Mouse (Mus musculus) frontal cortex, adult (tissue): ENCODE data around the gene S100a10.
A peak's percentile ranks its signal among the peaks of the same experiment; 100 is the strongest.

Experiments used
- ATAC-seq: cut with Nextera tagmentation; 2 replicates; pipeline ENCODE4 v1.9.2; 2017; ENCODE audit warnings: mild to moderate bottlenecking, moderate library complexity, mixed read lengths; ENCODE audit not compliant: low TSS enrichment

Gene S100a10

DNA sequence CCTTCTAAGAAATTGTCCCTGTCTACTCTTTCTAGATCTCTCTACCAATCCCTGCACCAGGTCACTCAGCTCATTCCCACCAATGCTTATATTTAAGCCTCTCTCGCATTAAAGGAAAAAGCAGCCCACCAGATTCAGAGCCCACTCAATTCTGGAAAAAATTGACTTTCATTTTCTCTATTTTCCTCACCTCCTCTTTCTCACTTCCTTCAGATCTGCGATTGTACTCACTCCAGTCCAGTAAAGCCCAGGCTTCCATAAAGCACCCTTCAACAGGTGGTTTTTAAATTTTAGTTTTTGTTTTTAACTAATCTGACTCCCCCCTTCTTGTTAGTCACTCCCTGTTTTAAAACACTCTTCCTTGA lies 25.1 kb downstream of the S100a10 start:
- no peak for ATAC-seq

DNA sequence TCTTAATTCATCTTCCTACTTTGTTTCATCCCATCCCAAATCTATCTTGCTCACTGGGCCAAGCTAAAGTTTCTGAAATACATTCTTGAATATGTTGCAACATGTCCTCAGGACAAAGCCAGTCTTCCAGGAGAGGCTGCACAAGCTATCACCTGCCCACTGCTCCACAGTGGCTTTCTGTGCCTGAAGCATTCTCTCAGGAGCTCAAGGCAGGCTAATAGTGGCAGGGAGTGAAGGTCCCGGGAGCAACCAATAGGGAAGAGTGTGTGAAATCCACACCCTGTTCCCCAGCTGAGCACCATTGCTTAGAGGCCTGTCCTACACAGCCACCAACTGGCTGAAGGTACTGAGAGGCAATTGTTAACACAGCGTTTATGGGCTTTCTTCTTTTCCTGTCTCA lies 26.1 kb downstream of the S100a10 start:
- no peak for ATAC-seq

DNA sequence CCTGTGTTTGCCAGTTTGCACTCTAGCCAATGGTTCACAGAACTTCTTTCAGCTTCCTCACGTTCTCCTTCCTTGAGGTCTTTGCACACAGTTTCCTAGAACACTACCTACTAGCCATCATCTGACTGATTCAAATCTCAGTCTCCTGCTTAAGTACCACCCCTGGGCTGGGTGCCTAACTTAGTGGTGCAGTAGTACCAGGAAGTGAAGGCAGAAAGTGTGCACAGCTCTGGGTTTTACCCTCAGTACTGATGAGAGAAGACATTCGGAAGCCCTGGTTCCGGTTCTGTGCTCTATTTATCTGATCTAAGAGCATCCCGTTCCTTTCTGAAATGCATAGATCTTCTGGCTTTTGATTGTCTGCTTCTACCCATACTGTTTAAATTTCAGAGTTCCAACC lies 26.8 kb downstream of the S100a10 start:
- no peak for ATAC-seq

DNA sequence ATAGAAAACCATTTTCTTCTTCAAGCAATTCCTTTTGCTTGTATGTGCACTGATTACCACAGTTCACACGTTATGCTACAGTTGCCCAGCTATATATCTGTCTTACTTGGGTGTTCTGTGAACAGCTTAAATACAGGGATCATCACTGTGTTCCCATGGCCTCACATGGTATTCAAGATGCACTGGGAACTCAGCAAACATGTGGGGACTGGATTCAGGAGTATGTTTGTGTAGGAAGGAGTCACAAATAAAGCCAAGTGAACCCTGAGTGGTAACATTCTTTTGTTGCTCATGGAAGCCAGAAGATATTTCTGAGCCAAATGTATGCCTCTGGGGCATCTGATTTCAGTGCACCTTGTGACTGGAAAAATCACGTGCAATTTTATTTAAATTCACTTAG lies 28.2 kb downstream of the S100a10 start:
- ATAC-seq: no peak

DNA sequence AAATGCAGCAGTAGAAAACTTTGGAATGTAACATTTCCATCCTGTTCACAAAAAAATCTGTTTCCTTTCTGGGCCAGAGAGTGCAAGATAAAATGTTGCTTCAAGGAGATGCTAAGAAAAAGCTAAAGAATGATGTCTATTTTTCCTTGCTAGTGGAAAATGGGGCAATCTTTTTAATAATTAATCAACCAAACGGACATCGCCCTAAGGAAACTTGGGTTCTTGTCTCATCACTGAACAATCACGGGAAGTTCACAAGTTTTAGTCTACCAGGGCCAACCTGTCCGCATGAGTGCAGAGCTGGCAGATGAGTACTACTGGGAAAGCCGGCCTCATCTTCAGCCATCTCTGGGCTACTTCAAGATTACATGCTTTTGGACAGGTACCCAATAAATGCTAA lies 34.7 kb downstream of the S100a10 start:
- no peak for ATAC-seq

DNA sequence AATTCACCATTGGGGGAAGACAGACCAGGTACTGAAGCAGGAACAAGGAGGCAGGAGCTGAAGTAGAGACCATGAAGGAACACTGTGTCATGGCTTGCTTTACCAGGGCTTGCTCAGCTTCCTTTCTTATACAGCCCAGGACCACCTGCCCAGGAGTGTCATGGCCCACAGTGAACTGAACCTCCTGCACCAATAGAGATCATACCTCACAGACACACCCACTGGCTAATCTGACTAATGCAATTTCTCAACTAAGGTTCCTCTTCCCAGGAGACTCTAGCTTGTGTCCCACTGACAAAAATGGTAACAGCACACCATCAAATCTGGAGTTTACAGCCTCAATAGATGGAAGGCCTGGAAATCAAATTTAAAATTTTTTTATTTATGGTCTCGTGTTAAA lies 35.4 kb downstream of the S100a10 start:
- no peak for ATAC-seq

DNA sequence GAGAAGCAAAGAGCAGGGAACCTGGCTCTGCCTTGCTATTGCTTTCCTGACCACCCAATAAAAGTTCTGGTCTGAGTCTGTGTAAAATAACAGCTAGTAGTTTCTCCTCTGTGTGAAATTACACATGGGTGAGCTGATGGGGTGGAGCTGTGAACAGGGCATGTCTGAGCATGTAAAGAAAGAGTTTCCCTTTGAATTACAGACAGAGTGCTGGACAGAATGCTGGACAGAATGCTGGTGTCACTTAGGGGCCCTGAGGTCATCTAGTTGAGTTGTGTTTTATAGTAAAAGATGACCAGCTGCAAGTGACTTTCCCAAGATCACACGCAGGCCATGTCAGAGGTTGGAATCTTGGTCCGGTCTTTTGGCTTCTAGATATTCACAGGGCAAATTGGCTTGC lies 37.2 kb downstream of the S100a10 start:
- ATAC-seq: no peak

DNA sequence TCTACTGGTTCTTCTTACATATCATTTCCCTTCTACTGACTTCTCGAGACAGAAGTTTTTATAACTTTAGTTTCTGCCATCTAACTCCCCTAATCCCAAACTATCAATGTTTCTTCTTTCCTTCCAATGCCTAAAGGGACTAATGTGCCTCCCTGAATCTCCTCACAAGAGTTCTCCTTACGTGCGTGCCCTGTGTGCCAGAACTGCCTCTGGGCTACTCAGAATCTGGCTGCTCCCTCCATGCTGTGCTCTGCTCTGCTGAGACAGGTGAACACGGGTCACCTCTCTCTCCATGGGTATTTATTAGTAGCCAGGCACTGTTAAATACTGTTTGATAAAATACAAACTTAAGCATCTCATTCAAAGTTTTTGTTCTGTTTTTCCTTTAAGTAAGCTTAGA lies 38.1 kb downstream of the S100a10 start:
- ATAC-seq: no peak

DNA sequence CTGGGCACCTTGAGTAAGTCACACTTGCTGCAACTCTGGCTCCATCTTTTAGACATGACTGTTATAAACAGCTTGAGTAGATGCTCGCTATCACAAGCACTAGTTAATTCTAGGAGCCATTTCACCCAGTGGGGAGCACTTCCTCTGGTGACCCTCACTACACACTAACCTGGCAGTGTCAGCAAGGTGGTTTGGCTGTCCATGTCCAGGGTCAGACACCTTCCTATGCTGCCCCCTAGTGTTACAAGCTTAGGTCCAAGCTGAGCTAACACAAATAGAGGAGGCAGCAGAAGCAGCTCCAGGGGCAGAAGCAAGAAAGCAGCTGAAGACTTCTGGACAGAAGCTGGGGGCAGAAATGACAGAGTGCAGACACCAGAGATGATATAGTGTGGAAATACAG lies 38.6 kb downstream of the S100a10 start:
- ATAC-seq: peak; percentile 57; the same call in 1 of the 2 replicates

DNA sequence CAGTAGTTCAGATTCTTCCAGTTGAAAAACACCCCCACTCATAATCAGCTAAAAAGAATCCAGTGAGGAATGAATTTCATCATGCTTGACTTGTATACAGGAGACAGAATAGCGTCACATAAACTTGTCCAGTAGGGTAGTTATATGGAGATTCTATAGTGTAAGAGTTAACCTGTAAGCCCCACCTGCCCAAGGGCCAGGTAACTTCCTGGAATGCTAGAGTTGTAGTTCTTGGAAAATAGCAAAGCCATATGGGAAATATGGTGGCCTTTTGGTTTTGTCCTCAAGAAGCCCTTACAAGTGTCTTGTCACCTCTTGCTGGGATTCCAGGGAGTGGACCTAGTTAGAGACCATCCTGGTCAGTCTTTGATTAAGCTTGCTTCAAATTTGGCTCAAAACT lies 41.8 kb downstream of the S100a10 start:
- no peak for ATAC-seq

DNA sequence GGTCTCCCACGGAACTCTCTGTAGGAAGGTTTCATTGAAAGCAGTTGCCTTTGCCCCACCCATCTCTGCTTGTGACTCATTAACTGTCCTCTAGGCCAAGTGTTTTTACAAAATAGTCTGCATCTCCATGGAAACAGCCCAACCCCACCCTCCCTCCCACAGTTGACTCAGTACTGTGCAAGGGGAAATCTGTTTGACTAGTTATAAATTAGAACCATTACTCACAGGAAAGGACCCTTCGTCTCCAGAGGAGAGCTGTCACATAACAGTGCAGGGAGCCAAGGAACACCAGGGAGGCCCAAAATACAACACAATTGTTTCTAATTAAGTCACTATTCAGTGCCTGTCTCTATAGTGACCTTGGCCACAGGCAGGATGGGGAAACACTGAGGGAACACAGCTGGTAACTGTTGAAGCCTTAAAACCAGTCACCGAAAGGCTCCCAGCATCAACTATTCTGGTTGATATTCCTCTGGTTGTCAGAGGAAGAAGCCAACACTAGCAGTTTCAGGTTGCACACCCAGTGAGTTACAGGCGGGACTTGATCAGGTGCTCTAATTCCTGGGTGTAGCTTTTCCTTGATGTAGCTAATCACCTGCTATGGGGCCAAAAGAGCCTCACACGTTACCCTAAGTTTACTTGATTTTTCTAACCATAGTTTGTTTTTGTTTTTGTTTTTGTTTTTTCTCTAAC lies 42.5 kb downstream of the S100a10 start:
- peak; percentile 88 for ATAC-seq

DNA sequence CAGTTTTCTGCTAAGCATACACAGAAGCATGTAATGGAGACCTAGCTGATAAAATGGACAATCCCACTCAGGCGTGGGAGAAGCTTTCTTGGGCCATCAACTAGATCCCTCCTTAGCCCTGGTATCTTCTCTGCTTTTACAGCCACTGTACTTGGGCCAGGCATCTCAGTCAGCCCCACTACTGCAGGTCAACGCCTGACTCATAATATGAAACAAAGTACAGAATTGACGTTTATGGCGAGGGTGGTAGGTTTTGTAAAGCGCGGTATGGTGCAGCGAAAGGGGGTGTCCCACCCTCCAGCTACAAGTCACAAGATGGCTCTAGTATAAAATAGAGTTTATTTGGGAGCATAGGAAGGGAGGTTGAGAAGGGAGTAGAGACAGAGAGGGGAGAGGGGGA lies 43.1 kb downstream of the S100a10 start:
- ATAC-seq: no peak

DNA sequence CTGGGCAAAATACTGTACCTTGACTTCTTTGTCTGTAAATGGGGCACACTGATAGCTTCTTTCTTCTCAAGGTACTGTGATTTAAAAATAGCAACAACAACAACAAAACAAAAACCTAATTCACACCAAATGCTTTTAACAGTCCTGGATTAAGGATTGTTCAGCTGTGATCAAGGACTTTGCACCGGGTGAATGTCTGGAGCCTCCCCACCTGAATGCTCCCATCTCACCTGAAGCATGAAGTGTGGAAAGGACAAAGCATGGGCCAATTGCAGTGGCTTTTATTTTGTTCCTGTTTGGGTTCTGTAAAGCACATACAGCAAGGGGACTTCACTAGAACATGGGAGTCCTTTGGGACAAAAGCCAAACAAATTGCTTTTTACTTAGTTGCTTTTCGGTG lies 45.3 kb downstream of the S100a10 start:
- ATAC-seq: no peak

DNA sequence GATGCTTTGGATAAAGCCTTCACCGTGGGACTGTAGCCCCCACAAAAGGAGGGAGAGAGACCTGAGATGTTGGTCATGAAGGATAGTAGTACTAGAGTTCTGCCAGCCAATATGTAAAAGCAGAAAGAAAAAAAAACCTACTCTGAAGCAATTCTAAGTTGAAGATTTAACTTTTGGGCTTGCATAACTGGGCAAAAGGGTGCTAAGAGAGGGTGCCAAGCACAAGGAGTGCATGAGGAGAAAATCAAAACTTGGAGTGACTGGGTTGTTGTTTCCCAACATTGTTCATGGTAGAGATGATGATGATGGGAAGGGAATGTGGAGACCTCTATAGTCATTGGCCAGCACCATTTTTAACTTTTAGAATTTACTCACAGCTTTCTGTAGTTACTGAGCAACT lies 47.0 kb downstream of the S100a10 start:
- no peak for ATAC-seq

DNA sequence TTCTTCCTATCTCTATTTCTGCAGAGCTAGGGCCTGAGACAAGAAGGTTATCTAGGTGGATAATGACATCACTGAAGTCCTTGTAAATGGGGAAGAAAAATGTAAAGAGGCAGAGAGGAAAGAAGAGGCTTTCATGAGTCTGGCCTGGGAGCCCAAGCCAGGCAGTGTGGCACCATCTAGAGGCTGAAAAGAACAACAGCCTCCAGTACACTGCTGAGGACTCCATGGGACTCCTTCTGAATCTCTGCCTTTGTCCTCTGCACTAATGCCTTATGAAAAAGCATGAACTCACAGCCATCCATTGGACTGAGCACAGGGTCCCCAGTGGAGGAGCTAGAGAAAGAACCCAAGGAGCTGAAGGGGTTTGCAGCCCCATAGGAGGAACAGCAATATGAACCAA lies 54.1 kb downstream of the S100a10 start:
- peak; percentile 99 for ATAC-seq
